Comparison of ENCODE assay signal across 9 mouse cellular contexts in genomic region chr17:31806025-31806424, GRCm38 (mm10). TPM values are rescaled to one million over a fixed set of nuclear protein-coding genes. Genes with fewer than 3 reads are reported as not detected.
A peak's percentile ranks its signal among the peaks of the same experiment; 100 is the strongest.
DNase-seq lines count a peak whose midpoint lies in the region; ATAC-seq lines count a peak whose summit lies in the region.
"Had no signal": no experiment of that assay in that cellular context is flagged by ENCODE, and none has a peak within 500 bp of the region (broad histone marks: within the 10 kb centered on the region; RNA-seq: fewer than 3 reads in every experiment).

No protein-coding gene starts in this region.

- DNase-seq in left cerebral cortex, postnatal 4 days, result peak; percentile 74
- no peak for DNase-seq in left cerebral cortex, adult 11 months (ENCODE audit: low spot score)
- peak; percentile 43 for DNase-seq in brain, adult 2 months (ENCODE audit: low read depth, low spot score)
- DNase-seq in gastrocnemius, postnatal 10 days, result peak; percentile 25
- no peak for DNase-seq in layer of hippocampus, adult 9-11 months
- DNase-seq in urinary bladder, postnatal 36 days (ENCODE audit: low spot score in 2 of 2), result no peak

- H3K9ac ChIP-seq in midbrain, embryonic 15.5 days, result no peak overlapping the region
- H3K9ac ChIP-seq: limb, embryonic 13.5 days had no signal

- ATAC-seq in midbrain, embryonic 15.5 days (replicated peaks), result no peak
- ATAC-seq in inflammation-experienced regulatory T-cells, adult 6 months, result no peak

- no peak overlapping the region for H3K4me3 ChIP-seq in midbrain, embryonic 15.5 days
- H3K4me3 ChIP-seq: limb, embryonic 13.5 days had no signal

- peak overlapping the region; percentile 31; the same call in 1 of the 2 replicates for H3K27ac ChIP-seq in midbrain, embryonic 15.5 days
- H3K27ac ChIP-seq: limb, embryonic 13.5 days had no signal

- H3K36me3 ChIP-seq in midbrain, embryonic 15.5 days (replicated peaks), result no peaks in the 10 kb centered on the region
- H3K36me3 ChIP-seq: limb, embryonic 13.5 days had no signal

- no peaks in the 10 kb centered on the region for H3K9me3 ChIP-seq in midbrain, embryonic 15.5 days
- H3K9me3 ChIP-seq: limb, embryonic 13.5 days had no signal

- no peaks in the 10 kb centered on the region for H3K27me3 ChIP-seq in midbrain, embryonic 15.5 days (replicated peaks)
- H3K27me3 ChIP-seq: limb, embryonic 13.5 days had no signal

- intact Hi-C loops in left cerebral cortex, postnatal 4 days (cut with DNase I), result no loop called here

- peaks cover 10% of the 10 kb centered on the region for H3K4me1 ChIP-seq in midbrain, embryonic 15.5 days

- H3K4me2 ChIP-seq in midbrain, embryonic 15.5 days, result no peak overlapping the region
- H3K4me2 ChIP-seq: limb, embryonic 13.5 days had no signal

- 17% methylated on average over 8 of the region's 8 CpGs for WGBS in midbrain, embryonic 15.5 days

RNA-seq across cellular contexts. Expression of gene Sik1, which starts 49.6 kb away (rescaled TPM):
- total RNA-seq in left cerebral cortex, postnatal 4 days (2021), result 10 to 100 TPM; 34.7 to 39.7 TPM
- 10 to 100 TPM; 30.6 to 33.2 TPM for total RNA-seq in gastrocnemius, postnatal 10 days (2021)
- polyA plus RNA-seq in midbrain, embryonic 15.5 days (2015; fragmentation: Nextera tagmentation; extraction: Ambion mirVana), result 22.9 and 25.5 TPM in 2 replicates
- 1 to 10 TPM; 2.5 to 3.8 (median 2.7) TPM for polyA plus RNA-seq in inflammation-experienced regulatory T-cells, adult 6 months (2017; shearing (Covaris generic))

Comparison
In these comparisons a context has a peak if more than half of its experiments do, and no peak if none do; other contexts are left out.
1. DNase-seq: peak in left cerebral cortex, postnatal 4 days (single experiment), brain, adult 2 months (single experiment) and gastrocnemius, postnatal 10 days (single experiment); none in left cerebral cortex, adult 11 months (single experiment), layer of hippocampus, adult 9-11 months (single experiment) and urinary bladder, postnatal 36 days (0 of 2).